Mouse (Mus musculus) adrenal gland, postnatal 4 days (tissue): ENCODE measurements at regions not wholly inside any gene's neighbourhood (a gene's known extent, or its start where the extent isn't known, plus 50 kb on each side); places are given as distances from the start of the nearest gene placed in this dataset.

ENCODE experiments used
- DNase-seq, 2 experiments: peaks; one replicate each; pipeline ENCODE4 v3.0.0; 2021 to 2022; ENCODE audit warnings: low spot score in 2 of 2, mixed read lengths in 2 of 2

- DNase-seq = no peak
Measured at GRCm38 (mm10) chr10:21446641-21447040, 69.5 kb downstream of the Aldh8a1 start.

GRCm38 (mm10) chr10:21448132-21448531 is 71.0 kb downstream of the Aldh8a1 start:
- DNase-seq = no peak

GRCm38 (mm10) chr10:21448942-21449341 is 71.9 kb downstream of the Aldh8a1 start:
- no peak for DNase-seq

GRCm38 (mm10) chr10:21452611-21453010 is 75.5 kb downstream of the Aldh8a1 start:
- DNase-seq = no peak

GRCm38 (mm10) chr10:21453527-21453926 is 76.4 kb downstream of the Aldh8a1 start:
- DNase-seq = no peak

GRCm38 (mm10) chr10:21454153-21454552 is 77.1 kb downstream of the Aldh8a1 start:
- DNase-seq = no peak

- no peak for DNase-seq
Measured at GRCm38 (mm10) chr10:21454757-21455156, 77.7 kb downstream of the Aldh8a1 start.

- DNase-seq = no peak
Measured at GRCm38 (mm10) chr10:21455863-21456262, 78.8 kb downstream of the Aldh8a1 start.

GRCm38 (mm10) chr10:21456359-21456758 is 79.3 kb downstream of the Aldh8a1 start:
- no peak for DNase-seq

GRCm38 (mm10) chr10:21456991-21457390 is 79.9 kb downstream of the Aldh8a1 start:
- no peak for DNase-seq

- no peak for DNase-seq
Measured at GRCm38 (mm10) chr10:21458608-21459007, 81.5 kb downstream of the Aldh8a1 start.

GRCm38 (mm10) chr10:21460062-21460461 is 83.0 kb downstream of the Aldh8a1 start:
- DNase-seq = no peak

- no peak for DNase-seq
Measured at GRCm38 (mm10) chr10:21462915-21463314, 85.8 kb downstream of the Aldh8a1 start.

GRCm38 (mm10) chr10:21465362-21465761 is 88.3 kb downstream of the Aldh8a1 start:
- DNase-seq = peak; percentile 50 to 68

- no peak for DNase-seq
Measured at GRCm38 (mm10) chr10:21465806-21466377, 88.8 kb downstream of the Aldh8a1 start.

GRCm38 (mm10) chr10:21467425-21468085 is 90.5 kb downstream of the Aldh8a1 start:
- no peak for DNase-seq

GRCm38 (mm10) chr10:21468421-21468820 is 91.3 kb downstream of the Aldh8a1 start:
- no peak for DNase-seq

GRCm38 (mm10) chr10:21469961-21470360 is 92.9 kb downstream of the Aldh8a1 start:
- no peak for DNase-seq

- no peak for DNase-seq
Measured at GRCm38 (mm10) chr10:21470589-21470988, 93.5 kb downstream of the Aldh8a1 start.

- DNase-seq = no peak
Measured at GRCm38 (mm10) chr10:21474242-21474641, 97.2 kb downstream of the Aldh8a1 start.

- no peak for DNase-seq
Measured at GRCm38 (mm10) chr10:21478004-21478403, 100.9 kb downstream of the Aldh8a1 start.

GRCm38 (mm10) chr10:21479403-21479802 is 102.3 kb downstream of the Aldh8a1 start:
- DNase-seq = no peak

GRCm38 (mm10) chr10:21481255-21481654 is 104.2 kb downstream of the Aldh8a1 start:
- DNase-seq = no peak
